Mouse (Mus musculus) neutrophil, adult 5-6 weeks (primary cell): Measurements from ENCODE around the gene Nfkb1. TPM values are rescaled to one million over a fixed set of nuclear protein-coding genes. Genes with fewer than 3 reads are reported as not detected.

Experiments used
- ATAC-seq: fragments of 151-379, 151-347 bp; 2 replicates; pipeline ENCODE4 v1.8.0; 2017; ENCODE audit warnings: mild to moderate bottlenecking, moderate TSS enrichment; ENCODE audit not compliant: insufficient number of reproducible peaks, poor library complexity, low FRiP score, severe bottlenecking; ENCODE audit errors: extremely low read depth
- total RNA-seq: library from RNA; stranded (forward); fragments of 200-1000 nt; gene quantifications from 2 replicates; pipeline ENCODE4 v1.2.3, GENCODE M21; 2017

Nfkb1 gene
- total RNA-seq, 1 experiment from 2014 or later = 216 TPM

GRCm38 (mm10) chr3:135640203-135640602 lies 51.1 kb downstream of the Nfkb1 start:
- ATAC-seq = no peak

GRCm38 (mm10) chr3:135637592-135637991 lies 53.8 kb downstream of the Nfkb1 start:
- no peak for ATAC-seq

- ATAC-seq = no peak
These were observed 54.9 kb downstream of the Nfkb1 start for GRCm38 (mm10) chr3:135636454-135636853.

- no peak for ATAC-seq
These were observed 55.5 kb downstream of the Nfkb1 start for GRCm38 (mm10) chr3:135635646-135636434.

- no peak for ATAC-seq
These were observed 56.3 kb downstream of the Nfkb1 start for GRCm38 (mm10) chr3:135635030-135635429.

GRCm38 (mm10) chr3:135634275-135634674 lies 57.1 kb downstream of the Nfkb1 start:
- no peak for ATAC-seq

GRCm38 (mm10) chr3:135631856-135632255 lies 59.5 kb downstream of the Nfkb1 start:
- ATAC-seq = no peak

- ATAC-seq = no peak
These were observed 60.3 kb downstream of the Nfkb1 start for GRCm38 (mm10) chr3:135631096-135631457.

GRCm38 (mm10) chr3:135630430-135631095 lies 60.8 kb downstream of the Nfkb1 start:
- ATAC-seq = no peak

- ATAC-seq = no peak
These were observed 61.5 kb downstream of the Nfkb1 start for GRCm38 (mm10) chr3:135629830-135630355.

- ATAC-seq = peak; percentile 85
These were observed 62.6 kb downstream of the Nfkb1 start for GRCm38 (mm10) chr3:135628706-135629169.

- peak; percentile 44; the same call in 1 of the 2 replicates for ATAC-seq
These were observed 63.2 kb downstream of the Nfkb1 start for GRCm38 (mm10) chr3:135628000-135628705.

GRCm38 (mm10) chr3:135625290-135625689 lies 66.1 kb downstream of the Nfkb1 start:
- ATAC-seq = no peak

- ATAC-seq = no peak
These were observed 74.6 kb downstream of the Nfkb1 start for GRCm38 (mm10) chr3:135616730-135617129.

- no peak for ATAC-seq
These were observed 77.0 kb downstream of the Nfkb1 start for GRCm38 (mm10) chr3:135614376-135614775.

- ATAC-seq = no peak
These were observed 81.1 kb downstream of the Nfkb1 start for GRCm38 (mm10) chr3:135610221-135610620.

- ATAC-seq = peak; percentile 72
These were observed 83.5 kb downstream of the Nfkb1 start for GRCm38 (mm10) chr3:135607660-135608473.

GRCm38 (mm10) chr3:135607021-135607420 lies 84.3 kb downstream of the Nfkb1 start:
- ATAC-seq = no peak

GRCm38 (mm10) chr3:135606592-135606991 lies 84.8 kb downstream of the Nfkb1 start:
- no peak for ATAC-seq
